ENCODE assay signal across 20 mouse cellular contexts in genomic region chr19:11335932-11336331, GRCm38 (mm10). TPM values are rescaled to one million over a fixed set of nuclear protein-coding genes. Genes with fewer than 3 reads are reported as not detected.
DNase-seq lines count a peak whose midpoint lies in the region; ATAC-seq and TF ChIP-seq lines count a peak whose summit lies in the region.
"Had no signal": no experiment of that assay in that cellular context is flagged by ENCODE, and none has a peak within 500 bp of the region (broad histone marks: within the 10 kb centered on the region; RNA-seq: fewer than 3 reads in every experiment).

Gene Ms4a7 (minus strand): TSS chr19:11336146.

- no peak within 1 kb of the TSS for H3K4me3 ChIP-seq in liver, embryonic 14.5 days (ENCODE audit: insufficient read depth in 1 of 2, low read depth in 2 of 2, low read length in 2 of 2)
- no peak within 1 kb of the TSS for H3K4me3 ChIP-seq in liver, embryonic 12.5 days
- peak within 1 kb of the TSS; percentile 30; the same call in 1 of the 2 replicates for H3K4me3 ChIP-seq in brown adipose tissue, adult 24 weeks (ENCODE audit: insufficient read depth, low read depth, low read length)
- H3K4me3 ChIP-seq: left cerebral cortex, adult 2 months; limb, embryonic 12.5 days; lung, embryonic 15.5 days; midbrain, embryonic 15.5 days; neural tube, embryonic 12.5 days had no signal

- H3K9me3 ChIP-seq in liver, embryonic 14.5 days (ENCODE audit: control insufficient read depth, low read length) = no peaks in the 10 kb centered on the region
- no peaks in the 10 kb centered on the region for H3K9me3 ChIP-seq in liver, embryonic 12.5 days (replicated peaks)
- H3K9me3 ChIP-seq: limb, embryonic 12.5 days; lung, embryonic 15.5 days; midbrain, embryonic 15.5 days; neural tube, embryonic 12.5 days had no signal

- 40% methylated on average over 6 of the region's 6 CpGs for WGBS in liver, embryonic 14.5 days (ENCODE audit: insufficient replicate concordance)
- 53% methylated on average over 6 of the region's 6 CpGs for WGBS in liver, embryonic 12.5 days (ENCODE audit: insufficient replicate concordance)

- DNase-seq in liver, embryonic 14.5 days (ENCODE audit: low read depth in 3 of 3, low spot score in 3 of 3) = peak in 2 of 3 experiments; percentile 1 to 3
- DNase-seq in 416B (ENCODE audit: low read depth) = peak; percentile 15
- no peak for DNase-seq in layer of hippocampus, adult 8-10 months (ENCODE audit: low spot score in 2 of 2)
- DNase-seq: adrenal gland, postnatal 14 days; cerebellum, adult 9-11 months; gastrocnemius, postnatal 25 days; heart, postnatal 36 days; kidney, adult 8-10 months; right cerebral cortex, postnatal 4 days had no signal

- no peaks in the 10 kb centered on the region for H3K4me1 ChIP-seq in liver, embryonic 14.5 days (replicated peaks; ENCODE audit: control insufficient read depth in 2 of 2, insufficient read depth in 2 of 2, low read length in 1 of 2)
- H3K4me1 ChIP-seq in liver, embryonic 12.5 days = no peaks in the 10 kb centered on the region
- H3K4me1 ChIP-seq in brown adipose tissue, adult 24 weeks (ENCODE audit: control insufficient read depth, insufficient read depth, insufficient read length, low read length) = no peaks in the 10 kb centered on the region
- H3K4me1 ChIP-seq: limb, embryonic 12.5 days; lung, embryonic 15.5 days; midbrain, embryonic 15.5 days; neural tube, embryonic 12.5 days had no signal

- H3K27ac ChIP-seq in liver, embryonic 14.5 days = no peak within 1 kb of the TSS
- H3K27ac ChIP-seq in liver, embryonic 12.5 days = no peak within 1 kb of the TSS
- H3K27ac ChIP-seq in brown adipose tissue, adult 24 weeks (replicated peaks; ENCODE audit: low read depth, low read length) = peak within 1 kb of the TSS; percentile 65
- H3K27ac ChIP-seq: hindbrain, postnatal 0 days; left cerebral cortex, adult 2 months; limb, embryonic 12.5 days; lung, embryonic 15.5 days; midbrain, embryonic 15.5 days; neural tube, embryonic 12.5 days had no signal

- no peak within 1 kb of the TSS for H3K9ac ChIP-seq in liver, embryonic 14.5 days (replicated peaks)
- H3K9ac ChIP-seq in liver, embryonic 12.5 days = no peak within 1 kb of the TSS
- H3K9ac ChIP-seq: limb, embryonic 12.5 days; lung, embryonic 15.5 days; midbrain, embryonic 15.5 days; neural tube, embryonic 12.5 days had no signal

- no peak within 1 kb of the TSS for H3K4me2 ChIP-seq in liver, embryonic 14.5 days (ENCODE audit: low read depth)
- H3K4me2 ChIP-seq in liver, embryonic 12.5 days = no peak within 1 kb of the TSS
- H3K4me2 ChIP-seq: heart, embryonic 11.5 days; limb, embryonic 12.5 days; lung, embryonic 15.5 days; midbrain, embryonic 15.5 days; neural tube, embryonic 12.5 days had no signal

- no peak for TF ChIP-seq EP300 in liver, embryonic 14.5 days (IDR thresholded peaks at IDR 0.05; ENCODE audit: low read depth)

- H3K27me3 ChIP-seq in liver, embryonic 14.5 days (ENCODE audit: control insufficient read depth, insufficient read depth, low read length) = no peaks in the 10 kb centered on the region
- H3K27me3 ChIP-seq in liver, embryonic 12.5 days (replicated peaks) = no peaks in the 10 kb centered on the region
- H3K27me3 ChIP-seq: limb, embryonic 12.5 days; lung, embryonic 15.5 days; midbrain, embryonic 15.5 days; neural tube, embryonic 12.5 days had no signal

- no peak for TF ChIP-seq CTCF in liver, embryonic 14.5 days (IDR thresholded peaks at IDR 0.05; ENCODE audit: low read depth)

- no peak for ATAC-seq in liver, embryonic 14.5 days (ENCODE audit: insufficient read depth)
- ATAC-seq in liver, embryonic 12.5 days = no peak
- ATAC-seq in megakaryocyte progenitor cell, adult 5-6 weeks (replicated peaks; ENCODE audit: poor library complexity) = peak; percentile 94
- ATAC-seq in CD4-positive, CD25-positive, alpha-beta regulatory T cell, adult 4 months = no peak
- ATAC-seq: hindbrain, postnatal 0 days; midbrain, embryonic 15.5 days had no signal

- no peaks in the 10 kb centered on the region for H3K36me3 ChIP-seq in liver, embryonic 14.5 days (replicated peaks; ENCODE audit: control insufficient read depth, insufficient read depth, low read depth)
- no peaks in the 10 kb centered on the region for H3K36me3 ChIP-seq in liver, embryonic 12.5 days
- H3K36me3 ChIP-seq: limb, embryonic 12.5 days; lung, embryonic 15.5 days; midbrain, embryonic 15.5 days; neural tube, embryonic 12.5 days had no signal

RNA-seq across cellular contexts. Expression of gene Ms4a7, which starts in this region (rescaled TPM):
- 0.48 and 0.61 TPM in 2 replicates for polyA plus RNA-seq in liver, embryonic 14.5 days (2012; rRNA removed)
- polyA plus RNA-seq in liver, embryonic 14.5 days (2014; fragmentation: Nextera tagmentation; extraction: Ambion mirVana) = 0.75 and 1.4 TPM in 2 replicates
- 0.48 and 1.7 TPM in 2 replicates for polyA plus RNA-seq in liver, embryonic 12.5 days (2016; fragmentation: Nextera tagmentation; extraction: Ambion mirVana)
- polyA plus RNA-seq in brown adipose tissue, adult 24 weeks (2012; ENCODE audit: insufficient read depth, insufficient read length, missing spikeins) = 3.8 and 4.1 TPM in 2 replicates
- total RNA-seq in megakaryocyte progenitor cell, adult 5-6 weeks (2015) = not detected in 2 replicates
- total RNA-seq in megakaryocyte progenitor cell, adult 5-6 weeks (2017) = 0.64 TPM in 1 of 2 replicates, not detected in the other
- under 1 TPM in 2 of 4 experiments, not detected in 2; 0.18 to 0.50 TPM for total RNA-seq in layer of hippocampus, adult 8-10 months (2022)
- not detected for polyA plus RNA-seq in CD4-positive, CD25-positive, alpha-beta regulatory T cell, adult 4 months (2017; shearing (Covaris generic))

Comparison
In these comparisons a context has a peak if more than half of its experiments do, and no peak if none do; other contexts are left out.
1. Peak in ATAC-seq in megakaryocyte progenitor cell, adult 5-6 weeks; RNA of the gene not detected or under 1 TPM.
2. DNase-seq: peak in liver, embryonic 14.5 days (2 of 3) and 416B (single experiment); none in layer of hippocampus, adult 8-10 months (0 of 2).